Mouse (Mus musculus): ENCODE results near the gene Pakap.
"Not testable (repeated sequence)": the region's sequence is repeated elsewhere in the genome, so short reads cannot be mapped to it uniquely, and the experiment has no call there.

Pakap gene

GRCm38 (mm10) chr4:57867454-57867853 is 299.5 kb downstream of the Pakap start:
- DNase-seq (ENCODE audit: low read depth, low spot score) = no peak

- DNase-seq (ENCODE audit: low read depth, low spot score) = no peak
Observed at GRCm38 (mm10) chr4:57879137-57879536, 311.2 kb downstream of the Pakap start.

DNA sequence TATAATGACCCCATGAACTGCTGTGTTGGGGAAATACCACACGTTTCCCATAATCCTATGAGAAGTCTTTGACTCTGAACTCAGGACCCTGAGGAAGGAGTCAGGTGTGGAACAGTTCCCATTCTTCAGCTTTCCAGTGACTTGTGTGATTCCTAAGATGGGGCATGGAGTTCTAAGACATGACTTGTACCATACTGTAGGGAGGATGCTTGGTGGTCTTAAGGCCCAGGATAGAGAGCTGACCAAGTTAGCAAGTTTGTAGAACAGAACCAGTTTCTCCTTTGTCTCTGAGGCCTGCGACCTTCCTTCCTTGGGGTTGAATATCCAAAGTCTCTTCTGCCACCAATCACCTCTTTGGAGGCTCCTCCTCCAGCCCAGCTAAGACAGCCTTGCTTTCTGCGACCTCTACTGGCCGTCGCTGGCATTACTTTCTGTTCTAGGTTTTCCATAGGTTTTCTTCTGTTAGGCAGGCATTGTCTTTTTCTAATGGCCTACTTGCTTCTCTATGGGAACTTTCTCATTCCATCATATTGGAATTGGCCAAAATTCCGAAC is 311.9 kb downstream of the Pakap start:
- peak; percentile 18 for DNase-seq (ENCODE audit: low read depth, low spot score)

GRCm38 (mm10) chr4:57883520-57884421 is 315.8 kb downstream of the Pakap start:
- no peak for DNase-seq (ENCODE audit: low read depth, low spot score)

DNA sequence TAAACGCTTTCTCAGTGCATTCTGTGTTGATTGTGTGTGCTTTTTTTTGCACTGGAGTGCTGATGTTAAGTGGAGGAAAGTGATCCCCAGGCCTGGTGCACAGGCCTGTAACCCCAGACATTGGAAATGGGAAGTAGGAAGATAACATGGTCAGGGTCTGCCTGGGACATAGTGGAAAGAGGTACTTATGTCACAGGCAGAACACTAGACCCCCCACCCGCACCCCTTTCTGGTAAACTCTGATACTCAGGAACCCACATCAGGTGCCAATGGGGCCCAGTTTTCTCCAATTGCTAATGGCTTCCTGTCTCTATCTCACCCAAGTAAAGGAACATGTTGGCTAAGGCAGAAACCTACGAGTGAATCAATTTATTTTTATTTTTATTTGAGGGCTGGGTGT is 316.5 kb downstream of the Pakap start:
- DNase-seq (ENCODE audit: low read depth, low spot score) = no peak

DNA sequence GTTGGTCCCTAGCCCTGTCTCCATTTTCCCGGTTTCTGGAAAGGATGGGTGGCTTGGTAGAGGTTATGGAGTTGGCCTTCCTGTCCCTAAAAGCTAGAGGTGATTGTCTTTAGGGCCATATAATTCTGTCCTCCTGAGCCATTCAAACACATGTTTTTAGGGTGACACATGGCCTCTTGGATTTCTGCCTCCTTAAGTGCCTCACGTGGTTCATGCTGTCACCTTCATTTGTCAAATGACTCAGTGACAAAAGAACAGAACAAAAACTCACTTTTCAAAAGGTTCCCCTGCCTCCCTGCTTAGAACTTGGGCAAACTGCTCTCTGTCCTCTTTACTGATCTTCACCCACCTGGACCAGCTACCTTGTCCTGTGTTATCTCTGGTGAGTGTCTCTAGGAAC is 317.2 kb downstream of the Pakap start:
- no peak for DNase-seq (ENCODE audit: low read depth, low spot score)

GRCm38 (mm10) chr4:57886066-57886887 is 318.3 kb downstream of the Pakap start:
- no peak for DNase-seq (ENCODE audit: low read depth, low spot score)

GRCm38 (mm10) chr4:57886888-57887230 is 318.9 kb downstream of the Pakap start:
- no peak for DNase-seq (ENCODE audit: low read depth, low spot score)

DNA sequence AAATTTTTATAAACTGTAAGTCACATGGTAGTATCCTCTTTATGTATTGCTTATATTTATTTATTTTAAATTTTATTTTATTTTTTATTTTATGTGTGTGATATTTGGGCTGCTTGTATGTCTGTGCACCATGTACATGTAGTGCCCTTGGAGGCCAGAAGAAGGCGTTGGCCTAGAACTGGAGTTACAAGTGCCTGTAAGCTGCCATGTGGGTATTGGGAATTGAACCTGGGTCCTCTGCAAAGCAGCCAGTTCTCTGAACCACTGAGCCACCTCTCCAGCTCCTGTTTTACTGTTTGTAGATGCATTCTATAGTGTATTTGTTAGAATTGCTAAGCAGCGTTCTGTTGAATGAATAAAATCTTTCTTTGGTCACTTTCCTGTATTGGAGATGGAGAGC is 320.3 kb downstream of the Pakap start:
- no peak for DNase-seq (ENCODE audit: low read depth, low spot score)

- not testable (repeated sequence) for DNase-seq (ENCODE audit: low read depth, low spot score)
Observed at GRCm38 (mm10) chr4:57888978-57889377, 321.0 kb downstream of the Pakap start.

GRCm38 (mm10) chr4:57889773-57890172 is 321.8 kb downstream of the Pakap start:
- DNase-seq (ENCODE audit: low read depth, low spot score) = no peak

DNA sequence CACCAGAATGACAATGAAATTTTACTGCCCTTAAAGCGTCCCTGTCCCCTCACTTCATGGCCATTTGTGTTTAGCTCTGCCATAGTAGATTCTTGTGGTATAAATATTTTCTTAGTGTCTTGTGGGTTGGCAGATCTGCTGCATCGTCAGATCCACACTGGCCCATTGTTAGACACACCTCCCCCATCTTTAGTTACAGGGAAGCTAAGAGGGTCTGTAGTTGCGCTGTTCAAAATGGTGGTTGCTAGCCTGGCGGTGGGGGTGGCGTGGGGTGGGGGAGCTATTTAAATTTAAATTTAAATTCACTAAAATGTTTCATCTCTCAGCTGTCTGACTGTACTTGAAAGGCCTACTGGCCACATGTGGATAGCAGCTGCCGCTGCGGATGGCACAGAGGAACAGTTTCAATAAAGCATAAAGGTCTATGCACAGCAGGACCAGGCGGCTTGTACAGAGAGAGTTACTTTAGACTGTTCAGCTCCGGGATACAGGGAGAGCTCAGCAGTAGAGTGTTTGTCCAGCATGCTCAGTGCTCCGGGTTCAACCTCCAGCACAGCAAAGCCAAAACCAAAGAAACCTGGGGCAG is 324.1 kb downstream of the Pakap start:
- no peak for DNase-seq (ENCODE audit: low read depth, low spot score)

DNA sequence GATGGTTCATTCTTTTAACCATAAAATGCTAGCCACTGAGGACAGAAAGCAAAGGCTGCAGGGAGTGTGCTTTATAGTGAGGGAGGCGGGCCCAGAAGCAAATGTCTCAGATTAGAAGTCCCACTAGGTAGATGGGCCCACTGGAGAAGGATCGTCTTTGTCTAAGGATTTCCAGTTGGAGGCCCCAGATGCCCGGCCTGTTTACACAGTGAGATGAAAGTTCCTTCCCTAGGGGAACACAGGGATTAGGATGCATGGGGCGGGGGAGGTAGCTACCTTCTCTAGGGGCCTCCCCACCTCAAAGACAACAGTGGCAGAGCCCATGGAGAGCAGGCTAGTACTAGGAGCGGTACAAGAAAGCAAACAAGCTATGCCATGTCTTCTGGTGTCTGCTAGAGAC is 327.2 kb downstream of the Pakap start:
- DNase-seq (ENCODE audit: low read depth, low spot score) = no peak

DNA sequence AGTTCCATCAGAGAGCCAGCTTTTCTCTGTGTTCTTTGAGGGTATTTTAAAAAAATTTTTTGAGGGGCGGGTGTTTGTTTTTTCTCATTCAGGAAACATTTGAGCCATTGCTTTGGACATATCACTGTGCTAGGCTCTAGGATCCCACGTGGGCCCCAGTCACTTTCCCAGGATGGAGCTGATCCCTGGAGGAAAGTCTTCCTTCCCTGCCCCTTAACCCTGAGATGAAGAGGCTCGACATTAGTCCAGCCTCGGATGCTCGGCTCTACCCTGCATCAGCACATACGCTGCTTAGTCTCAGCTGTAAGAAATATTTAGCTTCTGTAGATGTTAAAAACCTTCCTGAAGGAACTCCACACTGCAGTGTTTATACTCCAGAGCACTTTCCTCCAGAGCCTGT is 327.9 kb downstream of the Pakap start:
- no peak for DNase-seq (ENCODE audit: low read depth, low spot score)

- no peak for DNase-seq (ENCODE audit: low read depth, low spot score)
Observed at GRCm38 (mm10) chr4:57896631-57897030, 328.7 kb downstream of the Pakap start.

- no peak for DNase-seq (ENCODE audit: low read depth, low spot score)
Observed at GRCm38 (mm10) chr4:57901210-57901609, 333.2 kb downstream of the Pakap start.

GRCm38 (mm10) chr4:57902619-57903018 is 334.6 kb downstream of the Pakap start:
- DNase-seq (ENCODE audit: low read depth, low spot score) = no peak

- no peak for DNase-seq (ENCODE audit: low read depth, low spot score)
Observed at GRCm38 (mm10) chr4:57904211-57904610, 336.2 kb downstream of the Pakap start.

GRCm38 (mm10) chr4:57904638-57905037 is 336.7 kb downstream of the Pakap start:
- no peak for DNase-seq (ENCODE audit: low read depth, low spot score)

DNA sequence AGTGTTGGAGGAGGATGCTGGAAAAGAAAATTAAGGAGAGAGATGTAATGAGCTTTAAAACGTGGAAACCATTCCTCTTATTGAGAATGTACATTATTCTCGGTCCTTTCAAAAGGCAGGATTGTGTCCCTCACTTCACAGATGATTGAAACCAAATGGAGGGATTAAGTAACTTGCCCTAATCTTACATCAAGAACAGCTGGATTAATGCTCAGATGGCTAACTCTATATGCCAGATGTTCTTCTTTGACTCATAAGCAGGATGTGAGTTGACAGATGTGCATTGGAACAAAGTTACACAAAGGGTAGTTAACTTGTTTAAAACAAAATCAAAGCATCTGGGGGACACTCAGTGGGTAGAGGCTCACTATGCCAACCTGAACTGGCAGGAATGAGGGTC is 338.7 kb downstream of the Pakap start:
- no peak for DNase-seq (ENCODE audit: low read depth, low spot score)

DNA sequence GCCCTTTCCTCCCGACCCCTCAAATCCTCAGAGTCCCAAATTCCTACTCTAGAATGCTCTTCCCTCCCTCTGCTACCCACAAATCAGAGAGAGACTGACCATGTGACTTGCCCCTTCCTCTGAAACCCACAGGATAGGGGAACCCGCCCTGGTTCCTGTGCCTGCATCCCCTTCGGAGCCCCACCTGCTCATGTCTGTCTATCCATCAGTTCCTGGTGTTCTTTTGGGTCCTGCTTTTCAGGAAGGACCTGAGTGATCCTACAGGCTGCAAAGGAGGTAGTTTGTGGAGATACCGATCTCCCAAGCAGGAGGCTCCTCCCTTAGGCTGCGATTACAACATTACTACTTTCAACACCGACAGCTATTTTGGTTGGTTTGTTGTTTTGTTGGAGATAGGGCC is 340.9 kb downstream of the Pakap start:
- no peak for DNase-seq (ENCODE audit: low read depth, low spot score)

GRCm38 (mm10) chr4:57913021-57913420 is 345.0 kb downstream of the Pakap start:
- DNase-seq (ENCODE audit: low read depth, low spot score) = no peak
